9 mouse cellular contexts compared by ENCODE assay signal in genomic region chr3:81782921-81783541, GRCm38 (mm10).
DNase-seq lines count a peak whose midpoint lies in the region; ATAC-seq lines count a peak whose summit lies in the region.
"Had no signal": no experiment of that assay in that cellular context is flagged by ENCODE, and none has a peak within 500 bp of the region (broad histone marks: within the 10 kb centered on the region; RNA-seq: fewer than 3 reads in every experiment).

No protein-coding gene starts in this region.

- H3K27ac ChIP-seq in liver, embryonic 11.5 days (ENCODE audit: low read depth, low read length) = no peak overlapping the region
- no peak overlapping the region for H3K27ac ChIP-seq in neural tube, embryonic 11.5 days (ENCODE audit: low read depth, low read length)

- no peaks in the 10 kb centered on the region for H3K27me3 ChIP-seq in liver, embryonic 11.5 days (replicated peaks; ENCODE audit: control insufficient read depth, insufficient read depth, low read length)
- no peaks in the 10 kb centered on the region for H3K27me3 ChIP-seq in neural tube, embryonic 11.5 days (ENCODE audit: control insufficient read depth, insufficient read depth, low read length)

- H3K4me1 ChIP-seq in liver, embryonic 11.5 days (replicated peaks; ENCODE audit: control insufficient read depth, insufficient read depth, low read length) = no peaks in the 10 kb centered on the region
- H3K4me1 ChIP-seq in neural tube, embryonic 11.5 days (ENCODE audit: control insufficient read depth, insufficient read depth, low read length) = no peaks in the 10 kb centered on the region

- H3K4me2 ChIP-seq in liver, embryonic 11.5 days = peak overlapping the region; percentile 43
- H3K4me2 ChIP-seq in neural tube, embryonic 11.5 days (ENCODE audit: low read depth) = peak overlapping the region; percentile 24; the same call in 1 of the 2 replicates

- peak; percentile 54 for ATAC-seq in liver, embryonic 11.5 days (replicated peaks; ENCODE audit: low FRiP score)
- ATAC-seq in neural tube, embryonic 11.5 days (ENCODE audit: insufficient read depth, low FRiP score, low TSS enrichment) = peak; percentile 69

- DNase-seq in spleen, postnatal 36 days (ENCODE audit: low spot score in 2 of 2) = peak; percentile 2 to 5
- no peak for DNase-seq in spleen, adult 12 weeks (ENCODE audit: low spot score)
- DNase-seq in cerebellum, postnatal 10 days = peak; percentile 70 to 75
- DNase-seq in frontal cortex, postnatal 25 days (ENCODE audit: low spot score in 2 of 2) = peak; percentile 20 to 35
- DNase-seq in kidney, adult 9 months = peak; percentile 3
- DNase-seq in liver, embryonic 11.5 days (ENCODE audit: low spot score) = peak; percentile 32
- DNase-seq in neural tube, embryonic 11.5 days (ENCODE audit: low spot score) = peak; percentile 48
- DNase-seq in thymus, postnatal 36 days = peak; percentile 18 to 23

- no peak overlapping the region for H3K9ac ChIP-seq in liver, embryonic 11.5 days (ENCODE audit: low read depth, low read length)
- H3K9ac ChIP-seq in neural tube, embryonic 11.5 days (ENCODE audit: low read length) = no peak overlapping the region

- no peaks in the 10 kb centered on the region for H3K9me3 ChIP-seq in liver, embryonic 11.5 days (ENCODE audit: control insufficient read depth, low read length)
- no peaks in the 10 kb centered on the region for H3K9me3 ChIP-seq in neural tube, embryonic 11.5 days (ENCODE audit: control insufficient read depth, low read length)

- H3K36me3 ChIP-seq in liver, embryonic 11.5 days (ENCODE audit: control insufficient read depth, insufficient read depth, low read length) = no peaks in the 10 kb centered on the region
- H3K36me3 ChIP-seq in neural tube, embryonic 11.5 days (ENCODE audit: control insufficient read depth, insufficient read depth, low read length) = no peaks in the 10 kb centered on the region

- H3K4me3 ChIP-seq in liver, embryonic 11.5 days (ENCODE audit: low read depth, low read length) = peak overlapping the region; percentile 10; the same call in 1 of the 2 replicates
- H3K4me3 ChIP-seq in neural tube, embryonic 11.5 days (ENCODE audit: low read depth, low read length) = no peak overlapping the region
- H3K4me3 ChIP-seq: erythroblast, embryonic 14.5 days had no signal

- 20% methylated on average over 15 of the region's 15 CpGs for WGBS in liver, embryonic 11.5 days
- WGBS in neural tube, embryonic 11.5 days = 34% methylated on average over 15 of the region's 15 CpGs
